Mouse (Mus musculus) heart, adult 2 months (tissue): ENCODE data around the gene Clec16a.

Experiments used
- CTCF ChIP-seq: fragments of 200-600 bp; IDR thresholded peaks from 2 replicates; pipeline ENCODE4 v1.8.1; 2022; ENCODE audit warnings: antibody characterized with exemption, mild to moderate bottlenecking, moderate library complexity
- EP300 ChIP-seq: fragments of 200-500 bp; IDR thresholded peaks from 2 replicates; pipeline ENCODE4 v1.6.1; 2011; ENCODE audit warnings: low read depth, low read length, control low read depth; ENCODE audit not compliant: insufficient read depth
- POLR2A ChIP-seq: fragments of 200-500 bp; IDR thresholded peaks from 2 replicates; pipeline ENCODE4 v1.6.1; 2011; ENCODE audit warnings: mild to moderate bottlenecking, low read depth, low read length, control low read depth; ENCODE audit not compliant: insufficient read depth

- TF ChIP-seq POLR2A = no peak
- TF ChIP-seq CTCF = no peak
- TF ChIP-seq EP300 = no peak
These were observed 218.6 kb downstream of the Clec16a start for GRCm38 (mm10) chr16:10763540-10764264.
